Mouse (Mus musculus) megakaryocyte, adult 5-6 weeks (primary cell): ENCODE results near the gene Dip2b. TPM values are rescaled to one million over a fixed set of nuclear protein-coding genes. Genes with fewer than 3 reads are reported as not detected.

Experiments used
- ATAC-seq: 2 replicates; pipeline ENCODE4 v1.8.0; 2016; ENCODE audit warnings: mild to moderate bottlenecking, inconsistent platforms; ENCODE audit not compliant: poor library complexity, severe bottlenecking
- total RNA-seq, 2 experiments: library from RNA; stranded (forward) in 1 of 2; stranded (reverse) in 1 of 2; fragments of 153-499, 151-499 nt in 1 of 2; fragments of 221-1000, 200-1000 nt in 1 of 2; gene quantifications; 2 replicates each; pipeline versions ENCODE4 v1.2.3 to v1.2.4; 2015 to 2017

The Dip2b gene
- total RNA-seq (2015) (17.2 and 17.6 TPM in 2 replicates), total RNA-seq (2017) (13.5 and 14.4 TPM in 2 replicates)

DNA sequence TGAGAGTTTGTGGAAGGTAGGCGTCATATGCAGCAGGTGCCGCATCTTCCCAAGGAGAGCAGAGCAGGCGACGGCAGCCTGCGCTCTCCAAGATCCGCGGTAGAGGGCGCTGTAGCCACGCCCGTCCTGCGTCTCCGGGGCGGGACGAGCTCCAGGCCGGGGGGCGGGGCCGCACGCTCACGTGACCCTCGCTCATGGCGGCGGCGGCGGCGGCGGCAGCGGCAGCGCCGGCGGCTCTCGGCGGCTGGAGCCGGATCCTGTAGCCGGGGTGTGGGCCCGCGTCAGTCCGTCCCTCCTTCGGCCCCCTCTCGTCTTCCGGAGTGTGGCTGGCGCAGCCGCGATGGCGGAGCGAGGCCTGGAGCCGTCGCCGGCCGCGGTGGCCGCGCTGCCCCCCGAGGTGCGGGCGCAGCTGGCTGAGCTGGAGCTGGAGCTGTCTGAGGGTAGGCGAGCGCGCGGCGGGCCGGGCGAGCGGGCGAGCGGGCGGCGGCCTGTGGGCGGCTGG is at the start of gene Dip2b:
TSS of gene Dip2b (plus strand) at position 195 of the 502 bp plus-strand sequence.
- ATAC-seq, result peak; percentile 78

DNA sequence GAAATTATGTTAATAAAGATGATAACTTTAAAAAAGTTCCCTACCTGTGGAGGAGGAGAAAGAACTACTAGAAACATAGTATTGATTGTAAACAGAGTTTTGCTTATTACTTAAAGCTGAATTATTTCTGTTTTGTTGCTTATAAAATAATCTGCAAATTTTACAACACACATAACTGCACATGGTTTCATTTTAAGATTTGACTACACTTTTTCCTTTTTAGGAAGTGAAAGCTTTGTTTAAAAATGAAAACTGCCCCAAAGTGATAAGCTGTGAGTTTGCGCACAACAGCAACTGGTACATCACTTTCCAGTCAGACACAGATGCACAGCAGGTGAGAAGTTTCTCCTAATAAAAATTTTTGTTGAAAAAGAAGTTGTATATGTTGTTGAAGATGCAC is 45.4 kb upstream of the Dip2b start:
- no peak for ATAC-seq

DNA sequence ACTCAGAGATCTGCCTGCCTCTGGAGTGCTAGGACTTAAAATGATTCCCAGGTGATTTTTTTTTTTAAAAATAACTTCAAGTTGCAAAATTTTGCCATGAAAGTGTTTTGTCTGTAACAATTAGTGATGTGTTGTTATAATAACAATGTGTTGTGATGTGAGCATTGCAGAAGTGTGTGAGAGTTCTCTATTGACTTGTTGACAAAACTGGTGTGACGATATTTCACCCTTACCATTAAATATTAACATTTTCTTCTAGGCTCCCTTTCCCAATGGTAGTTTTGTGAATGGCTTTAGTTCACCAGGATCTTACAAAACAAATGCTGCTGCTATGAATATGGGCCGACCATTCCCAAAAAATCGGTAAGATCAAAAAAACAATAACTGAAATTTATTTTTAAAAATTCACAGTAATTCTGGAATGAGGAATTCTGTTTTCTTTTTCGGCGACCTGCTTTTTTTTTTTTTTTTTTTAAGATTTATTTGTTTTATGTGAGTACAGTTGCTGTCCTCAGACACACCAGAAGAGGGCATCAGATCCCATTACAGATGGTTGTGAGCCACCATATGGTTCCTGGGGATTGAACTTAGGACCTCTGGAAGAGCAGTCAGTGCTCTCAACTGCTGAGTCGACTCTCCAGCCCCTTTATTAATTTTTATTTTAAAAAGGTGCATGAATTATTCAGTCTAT is 41.2 kb upstream of the Dip2b start:
- no peak for ATAC-seq

DNA sequence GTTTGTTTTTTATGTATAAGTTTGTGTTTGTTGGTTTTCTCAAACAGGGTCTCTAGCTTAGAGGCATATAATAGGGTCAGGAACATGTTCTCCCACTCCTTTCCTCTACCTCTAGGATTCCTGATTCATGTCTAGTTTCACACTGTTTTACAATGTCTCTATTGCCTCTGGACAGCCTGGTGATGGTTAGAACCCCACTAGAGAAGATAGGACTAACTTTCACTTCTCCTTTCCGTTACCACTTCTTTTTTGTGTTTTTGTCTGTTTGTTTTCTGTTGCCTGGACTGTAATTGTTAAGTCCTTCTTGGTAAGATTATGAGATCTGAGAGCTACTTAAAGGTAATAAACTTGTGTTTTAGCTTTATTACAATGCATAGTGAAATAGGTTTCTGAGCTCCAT is 39.1 kb upstream of the Dip2b start:
- peak; percentile 27; the same call in 1 of the 2 replicates for ATAC-seq

DNA sequence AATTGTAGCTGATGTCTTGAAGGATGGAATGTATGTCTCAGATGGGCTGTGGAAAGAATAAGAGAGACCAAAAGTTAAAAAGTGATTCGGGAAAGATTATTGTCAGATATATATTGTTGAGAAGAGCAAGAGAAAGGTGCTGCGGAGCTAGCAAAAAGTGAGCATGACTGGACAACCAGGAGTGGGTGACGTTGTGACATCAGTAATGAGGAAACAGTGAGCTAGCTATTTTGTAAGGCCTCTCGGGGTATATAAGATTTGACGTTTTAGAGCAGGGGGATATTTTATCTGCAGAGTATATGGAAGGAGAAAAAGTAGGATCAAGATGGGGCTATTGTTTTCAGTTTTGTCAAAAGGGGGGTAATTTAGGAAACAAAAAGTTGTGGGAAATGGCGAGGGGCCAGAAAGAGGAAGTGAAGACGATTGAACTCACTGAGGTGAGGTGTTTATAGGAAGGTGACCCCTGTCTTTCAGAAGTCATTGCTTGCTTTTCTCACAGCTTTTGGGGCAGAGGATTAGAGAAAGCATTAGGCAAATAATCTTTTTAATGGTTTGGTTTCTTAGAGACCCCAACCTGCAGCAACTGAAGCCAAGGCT is 33.7 kb upstream of the Dip2b start:
- peak; percentile 94 for ATAC-seq

DNA sequence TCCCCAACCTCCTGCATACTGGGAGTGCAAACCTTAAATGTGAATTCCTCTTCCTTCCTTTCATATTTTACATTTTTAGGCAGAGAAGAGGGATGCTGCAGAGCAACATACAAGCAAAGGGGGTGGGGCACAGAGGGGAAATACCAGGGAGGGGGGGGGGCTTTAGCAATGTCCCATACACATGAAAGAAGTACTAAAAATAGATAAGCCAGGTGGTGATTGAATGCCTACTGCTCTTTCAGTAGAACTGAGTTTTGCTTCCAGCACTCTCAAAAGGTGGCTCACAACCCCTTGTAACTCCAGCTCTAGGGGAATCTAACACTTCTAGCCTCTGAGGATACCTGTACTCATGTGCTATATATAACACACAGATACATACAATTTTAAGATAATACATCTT is 32.3 kb upstream of the Dip2b start:
- no peak for ATAC-seq

DNA sequence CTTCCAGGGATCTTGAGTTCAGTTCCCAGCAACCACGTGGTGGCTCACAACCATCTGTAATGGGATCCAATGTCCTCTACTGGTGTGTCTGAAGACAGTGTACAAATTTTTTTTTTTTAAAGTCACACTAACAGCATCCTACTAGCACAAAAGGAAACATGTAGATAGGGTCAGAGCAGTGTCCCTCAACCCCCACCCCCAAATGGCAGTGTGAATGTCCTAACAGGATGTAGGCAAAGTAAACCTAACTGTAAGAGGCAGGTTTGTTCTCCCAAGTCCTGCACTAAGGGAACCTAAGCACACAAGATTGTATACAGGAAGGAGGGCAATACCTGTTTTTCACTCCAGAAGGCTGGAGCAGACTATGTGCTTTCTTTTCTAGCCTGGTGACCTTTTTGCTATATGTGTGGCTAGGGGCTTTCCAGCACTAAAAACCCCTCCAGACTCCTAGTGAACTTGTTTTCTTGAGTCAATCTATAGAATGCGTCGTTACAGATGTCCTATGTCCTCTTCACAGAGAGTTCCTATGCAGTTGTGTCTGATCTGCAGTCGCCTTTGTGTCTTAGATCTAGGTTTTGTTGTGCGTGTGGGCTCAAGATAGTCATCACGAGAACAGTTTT is 20.1 kb upstream of the Dip2b start:
- ATAC-seq, result no peak

DNA sequence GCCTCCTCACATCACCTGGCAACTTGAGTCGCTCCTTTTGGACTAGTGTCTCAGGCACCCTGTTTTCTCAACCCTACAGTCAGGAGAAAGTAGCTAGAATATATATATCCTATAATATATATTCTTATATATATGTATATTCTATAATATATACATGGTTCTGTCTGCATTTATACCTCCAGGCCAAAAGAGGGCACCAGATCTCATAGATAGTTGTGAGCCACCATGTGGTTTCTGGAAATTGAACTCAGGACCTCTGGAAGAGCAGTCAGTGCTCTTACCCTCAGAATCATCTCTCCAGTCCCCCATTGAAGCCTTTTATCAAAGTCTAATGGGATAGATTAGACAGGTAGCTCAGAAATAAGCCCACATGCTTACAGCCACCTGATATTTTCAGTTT is 17.3 kb upstream of the Dip2b start:
- ATAC-seq, result no peak

DNA sequence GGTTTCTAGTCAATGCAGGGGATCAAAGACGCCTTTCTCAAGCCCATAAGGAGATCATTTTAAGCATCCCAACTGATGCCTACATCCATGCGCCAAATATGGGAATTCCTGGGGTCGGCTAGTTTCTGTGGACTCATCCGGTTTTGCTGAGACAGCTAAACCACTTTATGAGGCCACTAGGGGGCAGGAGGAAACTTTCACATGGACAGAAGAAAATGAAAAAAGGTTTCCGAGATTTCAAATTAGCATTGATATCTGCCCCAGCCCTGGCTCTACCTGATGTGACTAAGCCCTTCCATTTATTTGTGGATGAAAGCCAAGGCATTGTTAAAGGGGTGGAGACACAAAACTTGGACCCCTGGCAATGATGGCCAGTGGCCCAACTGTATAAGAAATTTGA is 15.5 kb upstream of the Dip2b start:
- ATAC-seq, result peak; percentile 52

DNA sequence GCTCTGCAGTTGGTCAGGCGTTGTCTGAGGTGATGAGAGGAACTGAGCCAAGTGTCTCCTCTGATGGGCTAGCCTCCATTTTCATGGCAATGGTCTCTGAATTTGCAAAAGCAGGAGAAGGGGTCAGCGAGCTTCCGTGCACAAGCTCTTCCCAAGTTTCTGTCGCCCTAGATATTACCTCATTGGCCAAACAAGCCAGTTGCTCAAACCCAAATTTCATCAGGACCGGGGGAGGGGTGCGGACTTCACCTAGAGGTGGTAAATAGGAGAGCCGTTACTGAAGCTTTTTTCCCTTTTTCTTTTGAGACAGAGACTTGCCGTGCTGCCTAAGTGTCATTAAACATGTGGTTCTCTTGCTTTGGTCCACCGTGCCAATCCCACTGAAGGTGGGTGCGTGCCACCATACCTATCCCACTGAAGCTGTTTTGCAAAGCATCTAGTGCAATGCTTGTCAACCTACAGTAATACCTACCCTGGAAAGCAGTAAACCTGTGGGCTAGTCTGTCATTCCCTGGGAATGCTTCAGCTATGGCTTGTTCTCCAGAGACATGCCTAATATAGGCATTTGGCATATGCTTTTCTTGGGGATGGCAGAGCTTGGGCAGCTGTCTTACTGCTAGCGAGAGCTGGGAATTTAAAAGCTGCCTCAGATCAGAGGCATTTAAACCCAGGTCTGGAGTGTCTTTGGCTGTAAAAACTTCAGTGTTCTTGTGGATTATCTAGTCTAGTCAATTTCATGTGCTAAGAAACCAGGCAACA is 13.2 kb upstream of the Dip2b start:
- 0 out of 2 replicates have a peak, but pooled peaks have one; percentile 18 for ATAC-seq

DNA sequence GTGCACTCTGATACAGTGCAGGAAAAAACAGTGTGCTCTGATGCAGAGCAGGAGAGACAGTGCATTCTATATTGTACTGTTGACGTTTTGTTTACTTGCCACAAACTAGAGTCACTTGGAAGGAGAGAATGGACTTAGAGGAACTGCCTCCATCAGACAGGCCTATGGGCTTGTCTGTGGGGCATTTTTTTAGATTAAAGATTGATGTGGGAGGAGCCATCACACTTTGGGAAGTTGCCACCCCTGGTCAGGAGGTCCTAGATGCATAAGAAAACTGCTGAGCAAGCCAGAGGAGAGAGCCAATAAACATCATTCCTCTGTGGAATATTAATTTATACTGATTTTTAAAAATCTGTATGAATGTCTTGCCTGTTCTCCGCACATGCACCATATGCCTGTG is 10.3 kb upstream of the Dip2b start:
- ATAC-seq, result no peak

DNA sequence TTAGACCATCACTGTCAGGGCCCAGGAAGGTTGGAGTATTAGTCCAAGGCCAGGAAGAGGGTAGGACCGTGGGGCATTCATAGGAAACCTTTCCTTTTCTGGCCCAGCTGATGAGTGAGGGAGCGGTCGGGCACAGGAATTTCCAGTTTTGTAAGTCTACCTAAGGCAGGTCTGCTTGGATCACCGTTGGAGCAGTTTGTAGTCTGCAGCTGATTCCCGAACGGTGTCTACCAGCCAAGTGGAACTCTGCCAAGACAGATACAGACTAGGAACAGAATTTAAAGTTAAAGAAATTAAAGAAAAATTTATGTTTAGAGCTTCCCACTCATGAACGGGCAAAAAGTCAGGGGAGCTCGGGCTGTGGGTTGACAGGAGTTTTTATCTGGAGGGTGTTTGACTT is 9.0 kb upstream of the Dip2b start:
- no peak for ATAC-seq

DNA sequence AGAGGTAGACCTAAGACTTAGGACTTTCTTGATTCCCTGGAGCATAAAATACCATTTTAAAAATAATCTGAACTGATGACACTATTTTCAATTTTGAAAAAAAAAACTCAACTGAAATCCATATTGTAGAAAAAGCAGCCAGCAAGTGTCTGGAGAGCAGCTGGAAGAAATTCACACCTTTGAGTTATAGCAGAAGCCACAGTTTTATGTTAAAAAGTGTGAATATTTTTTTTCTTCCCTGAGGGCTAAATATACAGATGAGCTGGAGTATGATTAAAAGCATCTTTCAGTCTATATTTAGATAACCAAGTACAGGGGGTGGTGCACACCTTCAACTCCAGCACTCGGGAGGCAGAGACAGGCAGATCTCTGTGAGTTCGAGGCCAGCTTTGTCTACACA is 8.6 kb upstream of the Dip2b start:
- no peak for ATAC-seq

DNA sequence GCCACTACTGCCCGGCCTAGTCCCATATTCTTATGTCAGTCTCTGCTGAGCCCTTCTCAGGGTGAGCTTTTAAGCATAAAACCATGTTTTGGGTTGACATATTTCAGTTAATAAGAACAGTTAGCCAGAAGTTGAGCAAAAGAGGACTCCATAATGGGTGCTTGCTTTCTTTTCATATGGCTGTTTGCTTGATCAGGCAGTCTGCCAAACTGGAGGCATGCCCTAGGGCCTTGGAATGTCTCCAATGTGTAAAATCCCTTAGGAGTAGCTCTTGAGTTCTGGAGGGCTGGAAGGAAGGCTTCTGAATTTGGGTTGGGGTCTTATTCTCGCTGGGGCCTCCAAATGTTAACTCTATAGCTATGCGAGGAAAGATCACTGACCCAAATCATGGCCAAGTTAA is 5.9 kb upstream of the Dip2b start:
- ATAC-seq, result no peak

DNA sequence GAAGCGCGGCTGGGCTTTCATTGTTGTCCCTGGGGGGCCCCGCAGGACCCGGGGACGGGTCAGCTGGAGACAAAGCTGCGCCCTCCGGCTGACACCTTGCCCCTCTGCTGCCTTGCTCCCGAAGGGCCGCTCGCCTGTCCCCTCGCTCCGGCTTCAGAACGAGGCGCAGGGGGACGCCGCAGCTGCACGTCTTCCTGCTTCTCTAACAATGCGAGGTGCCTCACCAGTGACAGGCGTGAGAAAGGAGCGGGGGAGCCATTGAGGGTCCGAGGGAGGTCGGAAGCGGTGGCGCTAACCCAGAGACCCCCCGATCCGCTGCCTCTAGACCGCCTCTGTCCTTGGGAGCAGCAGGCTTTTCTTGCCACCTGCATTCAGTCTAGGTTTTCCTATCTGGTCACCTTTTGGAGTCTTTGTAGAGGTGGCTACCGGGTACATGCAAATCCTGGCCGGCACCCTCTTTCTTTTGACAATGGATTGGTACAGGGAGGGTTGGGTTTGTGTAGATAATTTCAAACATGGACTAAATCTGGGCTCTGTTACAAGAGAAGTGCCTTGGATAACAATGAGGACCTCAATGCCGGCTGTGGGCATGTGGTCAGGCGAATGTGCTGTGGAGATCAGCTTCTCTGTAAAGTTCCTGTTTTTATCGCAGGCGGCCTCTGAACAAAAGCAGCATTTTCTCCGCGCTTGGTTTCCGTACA is 687 bp downstream of the Dip2b start:
- ATAC-seq, result peak; percentile 57

DNA sequence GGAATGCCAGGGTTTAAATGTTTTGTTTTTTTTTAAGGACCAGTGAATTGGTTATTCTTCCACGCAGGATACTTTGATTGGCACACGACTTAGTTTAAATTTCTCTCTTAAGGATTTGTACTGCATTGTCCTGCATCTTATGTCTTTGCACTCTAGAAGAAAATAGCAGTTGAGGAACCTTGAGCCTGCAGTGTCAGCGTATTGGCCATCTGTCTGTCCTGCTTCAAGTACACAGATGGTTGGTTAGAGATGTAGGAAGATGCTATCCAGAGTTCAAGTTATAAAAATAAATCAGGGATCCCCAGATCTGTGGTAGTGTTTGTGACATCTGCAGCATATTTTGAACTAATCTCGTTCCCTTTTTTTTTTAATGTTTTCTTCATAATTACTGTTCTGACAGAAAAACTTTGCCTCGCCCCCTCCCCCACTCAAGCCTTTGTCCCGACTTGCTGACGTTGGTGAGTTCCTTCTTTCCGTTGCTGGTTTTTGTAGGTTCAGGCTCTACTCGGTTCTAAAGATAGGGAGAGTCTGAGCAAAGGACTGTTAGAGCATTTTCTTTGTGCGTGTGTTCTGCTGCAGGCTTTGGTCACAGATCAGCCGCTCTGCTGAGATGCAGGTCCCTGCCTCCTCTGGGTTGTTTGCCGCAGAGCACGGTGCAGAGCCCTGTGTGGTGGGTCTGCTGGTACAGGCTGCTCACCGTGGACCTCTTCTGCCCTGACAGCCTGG is 2.2 kb downstream of the Dip2b start:
- ATAC-seq, result no peak

DNA sequence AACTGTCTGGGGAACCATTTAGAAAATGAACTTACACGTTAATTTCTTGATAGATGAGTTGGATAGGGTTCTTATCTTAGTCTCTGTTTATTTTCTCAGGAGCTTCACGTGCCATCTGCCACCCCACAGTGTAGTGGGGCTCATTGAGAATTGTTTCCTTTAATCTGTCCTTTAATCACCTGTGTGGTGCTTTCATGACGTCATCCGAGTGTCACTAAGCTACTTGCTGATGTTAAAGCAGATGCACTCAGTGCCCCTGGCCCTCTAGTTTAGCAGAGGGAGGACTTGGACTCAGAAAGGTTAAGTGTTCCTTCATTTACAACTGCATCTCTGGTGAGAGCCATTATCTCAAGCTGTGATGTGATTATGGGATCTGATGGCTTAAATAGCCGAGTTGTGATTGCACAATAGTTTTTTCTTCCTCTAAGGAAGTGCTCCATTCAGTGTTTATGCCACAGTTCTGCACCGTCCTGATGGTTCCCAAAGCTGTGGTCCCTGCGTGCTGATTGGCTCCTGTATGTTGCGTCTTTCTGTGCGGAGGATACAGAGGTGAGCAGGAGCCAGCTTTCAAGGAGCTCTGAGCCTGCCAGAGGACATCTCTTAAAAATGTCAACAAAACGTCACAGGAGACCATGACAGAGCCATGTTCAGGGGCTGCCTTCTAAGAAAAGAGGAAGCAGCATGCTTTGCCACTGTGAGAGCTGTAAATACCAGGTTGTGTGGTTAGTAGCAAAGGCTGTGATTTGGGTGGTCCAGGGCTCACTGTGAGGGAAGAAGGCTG is 3.0 kb downstream of the Dip2b start:
- ATAC-seq, result peak; percentile 41

DNA sequence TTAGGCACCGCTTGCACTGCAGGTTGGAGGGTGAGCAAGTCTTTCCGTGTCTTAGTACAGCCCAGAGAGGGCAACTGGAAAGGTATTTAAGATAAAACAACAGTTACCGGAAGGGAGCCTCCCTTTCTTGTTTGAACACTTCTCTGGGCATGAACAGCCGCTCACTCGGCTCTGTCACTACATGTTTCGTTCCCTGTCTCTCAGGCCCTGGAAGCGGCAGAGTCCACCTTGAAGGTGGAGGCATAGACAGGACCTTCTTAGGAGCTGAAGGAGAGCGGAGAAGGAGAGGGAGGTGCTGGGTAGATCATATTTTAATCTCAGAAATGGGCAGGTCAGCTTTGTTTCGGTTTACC is 3.6 kb downstream of the Dip2b start:
- 0 out of 2 replicates have a peak, but pooled peaks have one; percentile 0 for ATAC-seq

DNA sequence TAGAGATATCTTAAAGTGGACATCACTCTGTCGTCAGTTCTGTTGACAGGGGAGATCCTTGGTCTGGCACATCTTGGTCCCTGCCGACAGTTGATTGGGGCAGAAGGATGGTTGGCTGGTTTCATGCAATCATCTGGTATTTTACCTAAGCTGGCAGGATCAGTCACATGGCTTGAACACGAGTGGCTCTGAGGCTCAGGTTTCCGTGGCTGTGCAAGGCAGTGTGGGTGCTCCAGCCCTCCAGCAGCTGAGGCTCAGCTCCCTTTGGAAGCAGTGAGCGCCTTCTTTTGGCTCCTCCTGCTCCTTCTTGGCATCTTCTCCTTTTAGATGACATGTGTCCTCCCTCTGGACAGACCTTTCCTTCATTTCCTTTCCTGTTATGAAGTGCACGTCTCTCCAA is 7.1 kb downstream of the Dip2b start:
- ATAC-seq, result no peak
